Mouse (Mus musculus): Measurements from ENCODE around the gene Lrrc51. TPM values are rescaled to one million over a fixed set of nuclear protein-coding genes. Genes with fewer than 3 reads are reported as not detected.
"Not testable (repeated sequence)": the region's sequence is repeated elsewhere in the genome, so short reads cannot be mapped to it uniquely, and the experiment has no call there.

Lrrc51 gene
- polyA plus RNA-seq, 1 experiment, result 12.8 TPM

GRCm38 (mm10) chr7:101939758-101940157 is 6.1 kb upstream of the Lrrc51 start:
- no peak for DNase-seq (ENCODE audit: extremely low spot score in 1 of 2, low spot score in 1 of 2)

GRCm38 (mm10) chr7:101938348-101938747 is 4.7 kb upstream of the Lrrc51 start:
- DNase-seq (ENCODE audit: extremely low spot score in 1 of 2, low spot score in 1 of 2), result no peak

- peak in 1 of 2 experiments; percentile 46 for DNase-seq (ENCODE audit: extremely low spot score in 1 of 2, low spot score in 1 of 2)
Measured at GRCm38 (mm10) chr7:101937569-101937968, 3.9 kb upstream of the Lrrc51 start.

GRCm38 (mm10) chr7:101936996-101937395 is 3.3 kb upstream of the Lrrc51 start:
- no peak for DNase-seq (ENCODE audit: extremely low spot score in 1 of 2, low spot score in 1 of 2)

- DNase-seq (ENCODE audit: extremely low spot score in 1 of 2, low spot score in 1 of 2), result no peak
Measured at GRCm38 (mm10) chr7:101935957-101936356, 2.3 kb upstream of the Lrrc51 start.

- DNase-seq (ENCODE audit: extremely low spot score in 1 of 2, low spot score in 1 of 2), result no peak
Measured at GRCm38 (mm10) chr7:101933300-101933699, 395 bp downstream of the Lrrc51 start.

- no peak for DNase-seq (ENCODE audit: extremely low spot score in 1 of 2, low spot score in 1 of 2)
Measured at GRCm38 (mm10) chr7:101932551-101932950, 1.1 kb downstream of the Lrrc51 start.

GRCm38 (mm10) chr7:101928093-101928492 is 5.6 kb downstream of the Lrrc51 start:
- no peak for DNase-seq (ENCODE audit: extremely low spot score in 1 of 2, low spot score in 1 of 2)

GRCm38 (mm10) chr7:101925892-101926291 is 7.8 kb downstream of the Lrrc51 start:
- DNase-seq (ENCODE audit: extremely low spot score in 1 of 2, low spot score in 1 of 2), result not testable (repeated sequence)

GRCm38 (mm10) chr7:101918071-101918470 is 15.6 kb downstream of the Lrrc51 start:
- peak in 1 of 2 experiments; percentile 76 for DNase-seq (ENCODE audit: extremely low spot score in 1 of 2, low spot score in 1 of 2)

- DNase-seq (ENCODE audit: extremely low spot score in 1 of 2, low spot score in 1 of 2), result no peak
Measured at GRCm38 (mm10) chr7:101911982-101912381, 21.7 kb downstream of the Lrrc51 start.

GRCm38 (mm10) chr7:101910138-101910537 is 23.6 kb downstream of the Lrrc51 start:
- no peak for DNase-seq (ENCODE audit: extremely low spot score in 1 of 2, low spot score in 1 of 2)

- DNase-seq (ENCODE audit: extremely low spot score in 1 of 2, low spot score in 1 of 2), result no peak
Measured at GRCm38 (mm10) chr7:101908367-101908766, 25.3 kb downstream of the Lrrc51 start.

GRCm38 (mm10) chr7:101906696-101907095 is 27.0 kb downstream of the Lrrc51 start:
- no peak for DNase-seq (ENCODE audit: extremely low spot score in 1 of 2, low spot score in 1 of 2)

GRCm38 (mm10) chr7:101906287-101906681 is 27.4 kb downstream of the Lrrc51 start, which contains the start of gene Tomt:
Gene Tomt, minus strand, starts transcription at chr7:101906359.
- no peak for DNase-seq (ENCODE audit: extremely low spot score in 1 of 2, low spot score in 1 of 2)

GRCm38 (mm10) chr7:101905561-101906286 is 28.0 kb downstream of the Lrrc51 start, which contains the start of gene Lamtor1:
Gene Lamtor1, plus strand, starts transcription at chr7:101905904.
- DNase-seq (ENCODE audit: extremely low spot score in 1 of 2, low spot score in 1 of 2), result peak; percentile 99 to 100

- DNase-seq (ENCODE audit: extremely low spot score in 1 of 2, low spot score in 1 of 2), result no peak
Measured at GRCm38 (mm10) chr7:101902846-101903245, 30.8 kb downstream of the Lrrc51 start.

GRCm38 (mm10) chr7:101901969-101902368 is 31.7 kb downstream of the Lrrc51 start:
- DNase-seq (ENCODE audit: extremely low spot score in 1 of 2, low spot score in 1 of 2), result no peak

GRCm38 (mm10) chr7:101900331-101901097 is 33.2 kb downstream of the Lrrc51 start:
- no peak for DNase-seq (ENCODE audit: extremely low spot score in 1 of 2, low spot score in 1 of 2)

- peak; percentile 98 to 99 for DNase-seq (ENCODE audit: extremely low spot score in 1 of 2, low spot score in 1 of 2)
Measured at GRCm38 (mm10) chr7:101896104-101897066, 37.3 kb downstream of the Lrrc51 start.
